Mouse (Mus musculus): ENCODE measurements around the gene Myo1g. TPM values are rescaled to one million over a fixed set of nuclear protein-coding genes. Genes with fewer than 3 reads are reported as not detected.
A peak's percentile ranks its signal among the peaks of the same experiment; 100 is the strongest.

Gene Myo1g
- 0.37 and 6.2 TPM in 2 replicates for polyA plus RNA-seq (2015; fragmentation: Nextera tagmentation; extraction: Ambion mirVana)

DNA sequence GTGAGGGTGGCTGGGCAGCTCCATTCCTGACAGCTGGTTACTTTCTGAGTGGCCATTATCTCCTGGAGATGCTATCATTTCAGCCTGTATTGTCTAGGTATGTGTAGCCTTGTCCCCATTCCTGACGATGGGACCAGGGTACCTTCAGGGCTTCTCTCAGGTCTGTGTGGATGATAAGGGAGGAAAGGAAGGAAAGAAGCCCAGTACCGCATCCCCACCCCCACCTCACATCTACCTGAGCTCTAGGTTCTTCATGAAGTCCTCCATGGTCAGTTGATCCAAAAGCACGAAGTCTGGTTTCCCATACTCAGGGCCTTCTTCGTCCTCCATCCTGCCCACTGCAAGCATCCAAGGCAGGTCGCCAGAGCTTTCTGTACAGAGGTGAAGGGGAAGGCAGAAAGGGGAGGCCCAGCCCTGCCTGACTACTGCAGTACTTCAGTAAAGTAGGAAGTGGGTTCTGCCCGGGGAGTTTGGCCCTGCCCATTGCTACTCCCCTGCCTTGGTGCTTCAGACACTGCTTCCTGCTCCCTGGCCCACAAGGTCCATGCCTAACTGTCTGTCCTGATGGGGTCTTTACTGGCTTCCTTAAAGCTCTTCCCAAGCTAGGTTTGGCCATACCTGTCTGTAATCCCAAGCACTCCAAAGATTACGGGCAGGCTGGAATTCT, at the start of gene Myo1g:
TSS of gene Myo1g (minus strand) at position 459 of the 667 bp plus-strand sequence.
- no peak for ATAC-seq (ENCODE audit: low FRiP score)
- H3K9ac ChIP-seq (replicated peaks): no peak within 1 kb of the TSS
- no peak within 1 kb of the TSS for H3K4me3 ChIP-seq (replicated peaks)
- WGBS: 85% methylated on average over 7 of the region's 7 CpGs
- no peaks in the 10 kb centered on the region for H3K27me3 ChIP-seq (replicated peaks)
- H3K36me3 ChIP-seq: peaks cover 17% of the 10 kb centered on the region
- H3K27ac ChIP-seq (replicated peaks): no peak within 1 kb of the TSS
- no peak within 1 kb of the TSS for H3K4me2 ChIP-seq
- H3K9me3 ChIP-seq (replicated peaks): no peaks in the 10 kb centered on the region
- H3K4me1 ChIP-seq: no peaks in the 10 kb centered on the region

DNA sequence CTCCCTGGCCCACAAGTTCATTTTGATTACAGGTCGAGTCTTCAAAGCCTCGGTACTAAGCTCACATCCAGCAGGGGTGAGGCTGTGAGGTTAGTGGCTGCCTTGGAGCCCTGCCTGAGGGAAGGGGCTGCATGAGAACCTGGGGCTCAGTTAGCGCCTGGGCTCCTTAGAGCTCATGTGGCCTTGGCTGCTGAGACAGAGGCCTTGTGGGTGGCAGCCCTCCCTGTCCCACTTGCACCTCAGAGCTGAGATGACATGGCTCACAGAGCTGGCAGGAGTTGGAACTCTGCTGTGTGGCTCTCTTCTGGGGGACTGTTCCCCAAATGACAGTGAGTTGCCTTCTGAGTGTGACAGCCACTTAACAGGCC, 48.6 kb upstream of the Myo1g start:
- H3K9me3 ChIP-seq (replicated peaks): no peaks in the 10 kb centered on the region
- WGBS: 50% methylated on average over 3 of the region's 3 CpGs
- no peak overlapping the region for H3K4me3 ChIP-seq (replicated peaks)
- H3K27ac ChIP-seq (replicated peaks): peak overlapping the region; percentile 65
- H3K4me2 ChIP-seq: no peak overlapping the region
- no peak overlapping the region for H3K9ac ChIP-seq (replicated peaks)
- no peaks in the 10 kb centered on the region for H3K27me3 ChIP-seq (replicated peaks)
- peak; percentile 45; the same call in 1 of the 2 replicates for ATAC-seq (ENCODE audit: low FRiP score)
- peaks cover 18% of the 10 kb centered on the region for H3K4me1 ChIP-seq
- H3K36me3 ChIP-seq: peaks cover 12% of the 10 kb centered on the region

DNA sequence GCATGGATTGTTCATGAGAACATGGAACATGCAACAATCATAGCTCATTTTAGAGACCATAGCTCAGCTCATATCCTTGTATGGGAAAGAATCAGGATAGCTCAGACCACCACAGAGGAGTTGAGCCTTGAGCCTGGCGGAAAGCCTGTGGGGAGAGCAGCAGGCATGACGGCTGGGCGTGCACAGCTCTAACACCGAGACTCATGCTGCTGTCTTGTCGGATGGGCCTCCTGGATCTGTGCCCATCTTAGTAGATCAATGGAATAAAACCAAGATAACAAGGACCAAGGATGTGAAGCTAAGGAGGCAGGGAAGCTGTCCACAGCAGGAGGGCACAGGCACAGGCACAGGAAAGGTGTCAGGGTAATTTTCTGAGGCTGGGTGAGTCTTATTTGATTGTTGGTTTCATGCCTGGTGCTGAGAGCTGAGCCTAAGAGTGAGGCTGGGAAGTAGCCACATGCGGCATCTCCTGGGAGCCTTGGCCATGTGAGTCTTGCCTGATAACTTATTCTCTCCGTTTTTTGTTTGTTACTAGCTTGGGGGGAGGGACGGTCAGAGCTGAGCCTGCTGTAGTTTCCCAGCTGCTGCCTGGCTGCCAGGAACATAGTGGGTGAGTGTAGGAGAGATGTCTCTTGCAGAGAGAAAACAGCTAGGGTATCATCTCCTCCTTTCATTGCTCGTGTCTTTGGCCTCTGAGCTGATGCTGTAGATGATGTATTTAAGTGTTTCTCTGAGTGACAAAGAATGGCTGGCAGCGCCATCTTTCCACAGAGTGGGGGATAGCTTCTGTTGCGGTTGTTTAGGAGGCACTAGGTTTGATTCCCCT, 48.0 kb upstream of the Myo1g start:
- peaks cover 18% of the 10 kb centered on the region for H3K4me1 ChIP-seq
- peaks cover 11% of the 10 kb centered on the region for H3K36me3 ChIP-seq
- no peak overlapping the region for H3K9ac ChIP-seq (replicated peaks)
- H3K27me3 ChIP-seq (replicated peaks): no peaks in the 10 kb centered on the region
- ATAC-seq (ENCODE audit: low FRiP score): peak; percentile 39; the same call in 1 of the 2 replicates
- WGBS: 39% methylated on average over 11 of the region's 11 CpGs
- peak overlapping the region; percentile 65 for H3K27ac ChIP-seq (replicated peaks)
- H3K9me3 ChIP-seq (replicated peaks): no peaks in the 10 kb centered on the region
- H3K4me3 ChIP-seq (replicated peaks): no peak overlapping the region
- H3K4me2 ChIP-seq: no peak overlapping the region; the same call in 1 of the 2 replicates

DNA sequence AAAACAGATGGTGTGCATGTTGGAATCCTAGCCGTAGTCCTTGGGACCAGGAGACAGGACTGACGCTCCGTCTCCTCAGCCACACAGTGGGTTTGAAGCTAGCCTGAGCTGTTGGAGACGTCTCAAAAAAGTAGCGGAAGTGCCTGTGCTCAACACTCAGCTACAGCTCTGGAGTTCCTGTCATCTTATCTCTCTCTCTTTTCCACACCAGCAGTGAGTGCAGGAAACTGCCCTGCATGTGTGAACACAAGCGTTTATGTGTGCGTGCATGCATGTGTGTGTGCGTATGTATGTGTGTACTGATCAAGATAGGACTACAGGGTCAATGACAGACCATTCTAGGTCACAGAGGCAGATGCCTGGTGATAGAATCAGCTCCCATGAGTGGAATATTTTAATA, 47.2 kb upstream of the Myo1g start:
- no peaks in the 10 kb centered on the region for H3K27me3 ChIP-seq (replicated peaks)
- peaks cover 18% of the 10 kb centered on the region for H3K4me1 ChIP-seq
- no peak overlapping the region for H3K4me2 ChIP-seq
- no peak for ATAC-seq (ENCODE audit: low FRiP score)
- H3K4me3 ChIP-seq (replicated peaks): no peak overlapping the region
- peaks cover 10% of the 10 kb centered on the region; the same call in 1 of the 2 replicates for H3K36me3 ChIP-seq
- no peaks in the 10 kb centered on the region for H3K9me3 ChIP-seq (replicated peaks)
- WGBS: 91% methylated on average over 8 of the region's 8 CpGs
- H3K27ac ChIP-seq (replicated peaks): no peak overlapping the region
- no peak overlapping the region for H3K9ac ChIP-seq (replicated peaks)

DNA sequence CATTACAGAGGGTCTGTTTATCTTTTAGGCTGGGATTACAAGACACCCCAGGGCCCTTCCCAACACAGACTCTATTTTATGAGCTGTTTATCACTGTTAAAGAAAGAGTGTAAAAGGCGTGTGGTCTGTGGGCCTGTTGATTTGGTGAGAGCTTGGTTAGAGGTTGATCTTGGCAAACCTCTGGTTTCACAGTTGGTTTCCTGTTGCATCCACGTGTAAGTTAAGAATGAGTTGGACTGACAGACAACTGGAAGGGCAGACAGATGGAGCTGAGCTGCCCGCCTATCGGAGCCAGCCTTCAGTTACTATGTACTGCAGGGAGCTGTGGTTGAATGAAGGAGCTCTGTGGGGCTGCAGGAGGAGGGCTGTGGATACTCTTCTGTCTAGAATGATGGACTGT, 45.7 kb upstream of the Myo1g start:
- 89% methylated on average over 4 of the region's 4 CpGs for WGBS
- Histone ChIP-seq H3K36me3 (peaks cover 10% of the 10 kb centered on the region; the same call in 1 of the 2 replicates), H3K9me3 (replicated peaks) (no peaks in the 10 kb centered on the region), H3K4me3 (replicated peaks) (no peak overlapping the region), H3K4me1 (peaks cover 18% of the 10 kb centered on the region), H3K4me2 (no peak overlapping the region), H3K9ac (replicated peaks) (no peak overlapping the region), H3K27ac (replicated peaks) (no peak overlapping the region), H3K27me3 (replicated peaks) (no peaks in the 10 kb centered on the region)
- no peak for ATAC-seq (ENCODE audit: low FRiP score)

DNA sequence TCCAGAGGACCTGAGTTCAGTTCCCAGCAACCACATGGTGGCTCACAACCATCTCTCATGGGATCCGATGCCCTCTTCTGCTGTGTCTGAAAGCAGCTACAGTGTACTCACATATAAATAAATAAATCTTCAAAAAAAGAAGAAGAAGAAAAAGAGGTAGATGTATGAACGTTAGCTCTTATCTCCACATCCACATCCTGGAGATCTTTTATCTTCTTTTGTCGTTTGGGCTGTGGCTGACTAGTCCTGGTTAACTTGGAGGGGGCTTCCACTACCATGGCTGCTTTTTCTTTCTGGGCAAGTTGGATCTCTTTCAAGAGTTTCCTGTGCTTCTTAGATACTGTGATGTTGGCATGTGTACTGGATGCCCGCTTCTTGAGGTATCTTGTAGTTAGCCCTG, 42.4 kb upstream of the Myo1g start:
- no peak overlapping the region for H3K4me3 ChIP-seq (replicated peaks)
- peaks cover 8% of the 10 kb centered on the region for H3K4me1 ChIP-seq
- ATAC-seq (ENCODE audit: low FRiP score): no peak
- WGBS: 92% methylated on average over 4 of the region's 4 CpGs
- no peak overlapping the region for H3K9ac ChIP-seq (replicated peaks)
- H3K36me3 ChIP-seq: peaks cover 5% of the 10 kb centered on the region; the same call in 1 of the 2 replicates
- no peak overlapping the region for H3K27ac ChIP-seq (replicated peaks)
- H3K27me3 ChIP-seq (replicated peaks): no peaks in the 10 kb centered on the region
- H3K4me2 ChIP-seq: no peak overlapping the region
- no peaks in the 10 kb centered on the region for H3K9me3 ChIP-seq (replicated peaks)

DNA sequence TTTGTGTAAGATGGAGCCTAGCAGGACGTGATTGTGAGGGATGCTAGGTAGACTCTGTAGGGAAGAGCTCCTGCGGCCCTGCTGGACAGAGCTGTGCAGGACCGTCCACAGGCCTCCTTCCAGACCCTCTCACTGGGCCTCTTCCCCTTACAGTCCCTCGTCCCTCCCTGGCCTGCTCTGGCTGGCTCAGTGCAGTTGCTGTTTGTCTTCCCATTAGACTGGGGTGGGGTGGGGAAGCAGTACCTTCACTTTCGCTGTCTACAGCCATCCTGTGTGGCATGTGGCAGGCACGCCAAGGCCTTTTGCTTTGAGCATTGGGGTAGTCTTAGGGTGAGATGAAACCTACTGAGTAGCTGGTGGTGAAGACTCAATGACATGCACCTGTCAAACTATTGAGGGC, 41.6 kb upstream of the Myo1g start:
- Histone ChIP-seq H3K36me3 (peaks cover 5% of the 10 kb centered on the region; the same call in 1 of the 2 replicates), H3K27ac (replicated peaks) (no peak overlapping the region), H3K27me3 (replicated peaks) (no peaks in the 10 kb centered on the region), H3K4me1 (peaks cover 3% of the 10 kb centered on the region; the same call in 1 of the 2 replicates), H3K9me3 (replicated peaks) (no peaks in the 10 kb centered on the region), H3K4me3 (replicated peaks) (no peak overlapping the region), H3K9ac (replicated peaks) (no peak overlapping the region), H3K4me2 (no peak overlapping the region)
- no peak for ATAC-seq (ENCODE audit: low FRiP score)
- WGBS: 80% methylated on average over 6 of the region's 6 CpGs

DNA sequence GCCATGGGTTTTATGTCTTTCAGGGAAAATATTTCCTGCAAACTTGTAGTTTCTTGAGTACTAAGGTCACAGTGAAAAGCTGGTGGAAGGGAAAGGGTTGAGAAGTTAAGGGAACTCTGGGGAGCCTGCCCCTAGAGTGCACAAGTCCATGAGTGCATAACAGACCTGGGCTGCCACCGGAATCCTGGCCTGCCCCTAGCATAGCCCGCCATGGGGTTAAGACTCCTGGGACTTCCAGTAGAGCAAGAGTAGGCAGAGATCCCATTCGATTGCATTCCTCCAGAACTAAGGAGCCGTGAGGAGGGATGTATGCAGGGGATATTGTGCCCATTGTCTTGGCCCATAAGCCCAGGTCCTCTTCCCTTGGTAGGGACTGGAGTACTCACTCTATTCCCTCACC, 40.7 kb upstream of the Myo1g start:
- H3K36me3 ChIP-seq: peaks cover 9% of the 10 kb centered on the region; the same call in 1 of the 2 replicates
- no peaks in the 10 kb centered on the region for H3K9me3 ChIP-seq (replicated peaks)
- H3K4me1 ChIP-seq: peaks cover 3% of the 10 kb centered on the region; the same call in 1 of the 2 replicates
- no peak overlapping the region for H3K9ac ChIP-seq (replicated peaks)
- no peak overlapping the region for H3K4me3 ChIP-seq (replicated peaks)
- ATAC-seq (ENCODE audit: low FRiP score): no peak
- no peak overlapping the region for H3K4me2 ChIP-seq
- 93% methylated on average over 4 of the region's 4 CpGs for WGBS
- H3K27ac ChIP-seq (replicated peaks): no peak overlapping the region
- H3K27me3 ChIP-seq (replicated peaks): no peaks in the 10 kb centered on the region

DNA sequence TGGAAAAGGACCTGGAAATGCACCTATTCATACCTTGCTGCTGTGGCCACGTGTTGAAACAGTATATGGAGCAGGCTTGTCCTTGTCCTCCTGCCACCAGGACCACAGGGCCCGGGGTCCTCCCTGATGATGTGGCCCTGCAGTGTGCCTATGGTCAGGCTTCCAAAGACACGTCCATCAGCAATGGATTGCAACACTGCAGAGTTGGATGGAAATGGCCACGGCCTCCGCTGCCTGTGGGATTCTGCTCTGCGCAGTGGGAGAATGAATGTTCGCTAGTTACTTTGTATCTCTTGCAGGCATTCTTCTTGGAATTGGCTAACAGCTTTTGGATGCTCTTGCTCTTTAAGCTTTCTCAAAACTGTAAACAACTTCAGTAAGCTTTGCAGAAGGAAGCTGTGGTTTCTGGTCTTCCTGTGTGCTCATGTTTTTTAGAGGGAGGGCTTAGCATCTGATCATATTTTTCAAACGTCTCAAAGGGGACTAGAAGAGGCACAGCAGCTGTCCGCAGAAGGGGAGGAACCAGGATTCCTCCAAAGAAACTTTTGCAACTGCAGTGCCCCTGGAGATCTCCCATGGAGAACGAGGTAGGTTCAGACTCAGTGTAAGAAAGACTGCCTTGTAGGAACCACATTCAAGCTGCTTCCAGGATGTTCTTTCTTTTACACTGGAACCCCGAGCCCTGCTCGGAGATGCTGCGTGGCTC, 40.0 kb upstream of the Myo1g start:
- 88% methylated on average over 13 of the region's 13 CpGs for WGBS
- H3K9me3 ChIP-seq (replicated peaks): no peaks in the 10 kb centered on the region
- no peak overlapping the region for H3K4me3 ChIP-seq (replicated peaks)
- no peak overlapping the region for H3K4me2 ChIP-seq
- no peak overlapping the region for H3K27ac ChIP-seq (replicated peaks)
- no peaks in the 10 kb centered on the region for H3K27me3 ChIP-seq (replicated peaks)
- H3K4me1 ChIP-seq: peaks cover 3% of the 10 kb centered on the region; the same call in 1 of the 2 replicates
- peaks cover 9% of the 10 kb centered on the region; the same call in 1 of the 2 replicates for H3K36me3 ChIP-seq
- no peak overlapping the region for H3K9ac ChIP-seq (replicated peaks)
- ATAC-seq (ENCODE audit: low FRiP score): no peak

DNA sequence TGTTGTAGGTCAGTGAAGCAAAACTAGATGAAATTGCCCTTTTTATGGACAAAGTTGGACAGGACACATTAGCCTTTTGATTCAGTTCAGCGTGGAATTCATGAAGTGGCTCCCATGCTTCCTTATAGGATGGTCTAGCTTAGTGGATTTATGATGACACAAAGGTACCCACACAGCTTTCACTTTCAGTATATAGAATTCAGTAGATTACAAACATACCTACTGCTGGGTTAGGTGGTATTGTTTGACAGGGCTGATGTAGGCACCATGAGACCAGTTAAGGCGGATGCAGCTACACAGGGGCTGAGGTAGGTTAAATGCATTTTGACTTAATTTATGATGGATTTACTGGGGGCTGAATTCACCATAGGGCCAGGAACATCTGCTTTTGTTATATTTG, 39.2 kb upstream of the Myo1g start:
- 87% methylated on average over 2 of the region's 2 CpGs for WGBS
- Histone ChIP-seq H3K4me1 (peaks cover 3% of the 10 kb centered on the region; the same call in 1 of the 2 replicates), H3K36me3 (peaks cover 9% of the 10 kb centered on the region; the same call in 1 of the 2 replicates), H3K4me3 (replicated peaks) (no peak overlapping the region), H3K4me2 (no peak overlapping the region), H3K27me3 (replicated peaks) (no peaks in the 10 kb centered on the region), H3K9ac (replicated peaks) (no peak overlapping the region), H3K27ac (replicated peaks) (no peak overlapping the region), H3K9me3 (replicated peaks) (no peaks in the 10 kb centered on the region)
- ATAC-seq (ENCODE audit: low FRiP score): no peak

DNA sequence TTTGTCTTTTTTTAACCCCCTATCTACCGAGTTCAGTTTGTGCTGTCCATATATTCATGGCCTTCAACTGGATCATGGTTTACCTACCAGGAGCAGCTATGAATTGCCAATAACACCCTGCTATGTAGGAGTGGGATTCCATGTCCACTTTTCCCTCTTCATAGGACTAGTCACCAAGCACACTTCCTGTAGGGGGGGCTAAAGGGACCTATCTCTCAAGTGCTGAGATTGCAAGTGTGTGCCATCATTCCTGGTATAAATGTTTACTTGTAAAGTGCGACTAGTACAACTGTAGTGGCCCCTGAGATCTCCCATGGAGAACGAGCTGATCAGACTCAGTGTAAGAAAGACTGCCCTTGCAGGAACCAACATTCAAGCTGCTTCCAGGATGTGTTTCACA, 37.5 kb upstream of the Myo1g start:
- no peak overlapping the region for H3K4me2 ChIP-seq
- no peaks in the 10 kb centered on the region for H3K27me3 ChIP-seq (replicated peaks)
- H3K27ac ChIP-seq (replicated peaks): no peak overlapping the region
- H3K36me3 ChIP-seq: 0 out of 2 replicates have a peak, but pooled peaks cover 3% of the 10 kb centered on the region
- no peak overlapping the region for H3K9ac ChIP-seq (replicated peaks)
- no peak overlapping the region for H3K4me3 ChIP-seq (replicated peaks)
- peaks cover 3% of the 10 kb centered on the region; the same call in 1 of the 2 replicates for H3K4me1 ChIP-seq
- no peak for ATAC-seq (ENCODE audit: low FRiP score)
- no peaks in the 10 kb centered on the region for H3K9me3 ChIP-seq (replicated peaks)
- 88% methylated on average over 3 of the region's 3 CpGs for WGBS
